Mouse (Mus musculus): ENCODE data around the gene Poll.

The Poll gene

DNA sequence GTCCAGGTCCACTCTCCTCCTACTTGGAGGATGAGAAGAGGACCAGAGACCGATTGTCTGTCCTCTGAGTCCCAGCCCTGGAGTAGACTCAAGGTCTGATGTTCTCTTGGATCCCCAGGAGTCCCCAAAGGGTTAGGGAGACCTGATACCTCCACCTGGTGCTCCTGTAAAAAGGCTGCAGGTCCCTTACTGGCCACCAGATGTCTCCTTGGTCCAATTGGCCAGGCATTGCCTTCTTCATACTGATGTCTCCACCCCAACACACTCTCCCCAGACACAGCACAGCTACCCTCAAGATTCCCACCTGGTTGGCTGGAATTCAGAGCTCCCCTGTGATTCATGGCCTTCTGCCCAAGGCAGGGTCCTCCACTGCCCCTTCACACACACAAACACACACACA, 22.8 kb downstream of the Poll start:
- DNase-seq (ENCODE audit: low read depth in 1 of 2, low spot score in 2 of 2): no peak

DNA sequence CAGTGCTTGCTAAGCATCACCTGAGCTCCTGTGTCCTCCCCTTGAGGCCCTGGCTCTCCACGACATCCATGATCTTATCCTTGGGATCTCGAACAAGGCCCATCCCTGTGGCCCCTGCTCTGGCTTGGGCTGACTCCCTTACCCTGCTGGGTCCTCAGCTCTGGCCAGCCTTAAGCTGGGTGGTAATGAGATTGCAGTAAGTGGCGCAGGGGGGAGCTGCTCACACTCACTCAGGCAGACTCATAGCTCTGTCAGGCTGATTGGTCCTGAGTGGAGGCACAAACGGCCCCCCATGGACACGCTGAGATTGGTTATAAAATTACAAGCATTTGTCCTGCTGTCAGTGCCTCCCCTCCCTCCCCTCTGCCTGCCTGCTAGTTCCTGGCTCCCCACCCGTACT, 24.4 kb downstream of the Poll start:
- no peak for DNase-seq (ENCODE audit: low read depth in 1 of 2, low spot score in 2 of 2)

GRCm38 (mm10) chr19:45535214-45535735, 25.1 kb downstream of the Poll start:
- DNase-seq (ENCODE audit: low read depth in 1 of 2, low spot score in 2 of 2): no peak

DNA sequence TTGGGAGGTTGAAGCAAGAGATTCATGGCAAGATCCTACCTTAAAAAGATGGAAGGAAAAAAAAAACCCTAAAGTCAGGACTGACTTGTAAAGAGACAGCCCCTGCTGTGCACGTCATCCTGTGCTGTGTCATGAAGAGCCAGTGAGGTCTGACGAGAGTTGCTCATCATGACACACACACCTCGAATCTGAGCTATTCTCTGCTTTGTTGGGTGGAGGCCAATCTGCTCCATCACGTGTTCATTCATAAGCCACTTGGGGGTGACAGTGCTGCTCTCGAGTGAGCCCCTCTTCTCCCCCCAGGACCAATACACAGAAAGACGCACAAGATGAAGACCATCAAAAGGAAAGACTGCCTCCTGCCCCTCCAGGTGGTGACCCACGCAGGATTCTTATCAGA, 26.7 kb downstream of the Poll start:
- DNase-seq (ENCODE audit: low read depth in 1 of 2, low spot score in 2 of 2): no peak

- no peak for DNase-seq (ENCODE audit: low read depth in 1 of 2, low spot score in 2 of 2)
Observed at GRCm38 (mm10) chr19:45531554-45531953, 28.8 kb downstream of the Poll start.

DNA sequence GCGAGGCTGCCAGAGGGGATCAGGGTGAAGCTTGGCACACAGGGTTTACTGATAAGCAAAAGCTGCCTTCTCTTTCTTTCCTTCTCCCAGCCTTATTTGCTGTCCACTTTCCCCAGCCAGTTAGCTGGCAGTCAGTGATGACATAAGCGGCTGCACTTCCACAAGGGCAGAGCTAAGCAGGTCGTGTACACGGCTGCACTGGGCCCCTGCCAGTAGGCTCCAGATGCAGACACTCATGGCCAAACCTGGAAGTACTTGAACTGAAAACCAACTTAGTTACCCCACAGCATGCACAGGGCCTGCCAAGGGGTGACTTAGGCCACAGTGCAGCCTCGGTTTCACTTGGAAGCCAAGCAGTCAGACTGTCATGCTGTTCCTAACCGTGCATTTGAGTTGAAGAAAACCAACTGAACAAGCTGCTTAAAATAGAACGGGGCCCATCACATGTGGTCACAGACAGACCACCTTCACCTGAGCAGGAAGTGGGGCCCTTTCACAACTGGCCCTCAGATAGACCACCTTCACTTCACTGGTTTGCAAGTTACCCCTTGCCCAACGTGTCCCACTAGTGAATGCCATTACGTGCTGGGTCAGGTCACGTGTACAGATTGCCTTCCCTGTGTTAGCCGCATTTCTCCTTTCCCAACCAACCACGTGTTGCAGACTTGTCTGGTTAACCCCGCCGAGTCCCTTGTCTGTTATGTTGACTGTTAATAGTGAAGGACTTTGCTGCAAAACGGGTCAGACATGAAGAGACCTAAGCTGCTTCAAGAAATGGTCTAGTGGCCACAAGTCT, 29.9 kb downstream of the Poll start:
- no peak for DNase-seq (ENCODE audit: low read depth in 1 of 2, low spot score in 2 of 2)

- no peak for DNase-seq (ENCODE audit: low read depth in 1 of 2, low spot score in 2 of 2)
Observed at GRCm38 (mm10) chr19:45529294-45529693, 31.0 kb downstream of the Poll start.

DNA sequence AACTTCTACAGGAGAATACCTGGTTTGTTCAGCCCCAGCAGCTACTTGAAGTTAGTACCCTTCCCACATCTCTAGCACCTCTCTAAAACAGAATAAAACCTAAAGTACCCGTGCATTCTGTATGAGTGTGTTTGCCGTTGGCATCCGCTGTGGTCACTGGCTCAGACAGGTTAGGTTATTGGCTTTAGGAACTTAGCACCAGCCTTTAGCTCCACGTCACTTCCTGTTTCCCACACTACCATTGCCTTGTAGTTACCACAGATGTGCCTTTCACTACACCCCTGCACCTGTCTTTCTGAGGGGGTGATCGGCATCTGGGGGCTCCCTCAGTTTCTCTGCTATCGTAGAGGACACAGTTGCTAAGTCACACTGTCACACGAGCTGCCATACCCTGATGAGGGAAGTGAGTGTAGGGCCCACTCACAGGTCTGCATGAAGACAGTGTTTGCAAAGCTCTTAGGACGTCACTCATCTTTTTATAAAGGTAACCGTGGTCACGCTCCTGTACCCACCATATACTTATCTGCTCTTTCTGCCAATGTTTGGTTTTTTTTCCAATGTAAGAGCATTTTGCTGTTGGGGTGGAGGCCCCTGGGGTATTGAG, 32.3 kb downstream of the Poll start:
- DNase-seq (ENCODE audit: low read depth in 1 of 2, low spot score in 2 of 2): no peak

GRCm38 (mm10) chr19:45527382-45527781, 32.9 kb downstream of the Poll start:
- no peak for DNase-seq (ENCODE audit: low read depth in 1 of 2, low spot score in 2 of 2)

DNA sequence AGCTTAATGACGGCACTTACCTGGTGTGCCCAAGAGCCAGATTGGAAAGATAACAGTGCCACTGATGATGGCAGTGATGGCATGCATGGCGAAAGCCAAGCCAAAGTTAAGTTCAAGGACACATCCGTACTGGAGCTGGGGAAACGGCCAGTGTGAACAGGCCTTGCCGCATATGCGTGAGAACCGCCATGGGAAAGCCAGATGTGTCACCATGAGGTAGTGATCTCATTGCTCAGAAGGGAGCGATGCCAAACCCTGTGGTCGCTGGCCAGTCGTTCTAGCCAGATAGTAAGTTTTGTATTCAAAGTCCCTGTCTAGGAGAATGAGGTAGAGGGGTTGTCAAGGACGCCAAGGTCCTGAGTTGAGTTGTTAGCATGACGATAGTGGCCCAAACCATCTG, 44.1 kb downstream of the Poll start:
- DNase-seq (ENCODE audit: low read depth in 1 of 2, low spot score in 2 of 2): no peak

DNA sequence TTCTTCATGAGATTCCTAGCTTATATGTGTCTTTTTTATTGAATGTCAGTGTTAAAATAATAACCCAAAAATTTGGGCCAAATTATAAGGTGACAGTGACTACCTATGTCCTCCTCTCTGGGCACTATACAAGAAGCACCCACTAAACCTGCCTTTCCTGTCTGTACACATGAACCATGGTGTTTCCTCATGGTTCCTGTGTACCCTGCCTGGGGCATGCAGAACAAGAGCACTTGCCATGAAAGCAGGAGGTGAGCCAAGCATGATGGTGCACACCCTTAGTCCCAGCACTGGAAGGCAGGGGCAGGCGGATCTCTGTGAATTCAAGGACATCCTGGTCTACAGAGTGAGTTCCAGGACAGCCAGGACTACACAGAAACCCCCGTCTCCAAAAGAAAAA, 45.0 kb downstream of the Poll start:
- DNase-seq (ENCODE audit: low read depth in 1 of 2, low spot score in 2 of 2): no peak

- DNase-seq (ENCODE audit: low read depth in 1 of 2, low spot score in 2 of 2): no peak
Observed at GRCm38 (mm10) chr19:45511406-45511805, 48.9 kb downstream of the Poll start.

GRCm38 (mm10) chr19:45510680-45511079, 49.7 kb downstream of the Poll start:
- no peak for DNase-seq (ENCODE audit: low read depth in 1 of 2, low spot score in 2 of 2)

- no peak for DNase-seq (ENCODE audit: low read depth in 1 of 2, low spot score in 2 of 2)
Observed at GRCm38 (mm10) chr19:45507531-45507930, 52.8 kb downstream of the Poll start.

- no peak for DNase-seq (ENCODE audit: low read depth in 1 of 2, low spot score in 2 of 2)
Observed at GRCm38 (mm10) chr19:45505446-45505845, 54.9 kb downstream of the Poll start.
